Comparison of ENCODE assay signal across 23 mouse cellular contexts in genomic region chr5:74700918-74701317, GRCm38 (mm10). TPM values are rescaled to one million over a fixed set of nuclear protein-coding genes. Genes with fewer than 3 reads are reported as not detected.
DNase-seq lines count a peak whose midpoint lies in the region; ATAC-seq and TF ChIP-seq lines count a peak whose summit lies in the region.
"Had no signal": no experiment of that assay in that cellular context is flagged by ENCODE, and none has a peak within 500 bp of the region (broad histone marks: within the 10 kb centered on the region; RNA-seq: fewer than 3 reads in every experiment).

No protein-coding gene starts in this region.

- peak overlapping the region; percentile 59 for H3K4me3 ChIP-seq in gastrocnemius, adult 2 months
- H3K4me3 ChIP-seq in lung, postnatal 0 days (ENCODE audit: low read depth, low read length): no peak overlapping the region
- H3K4me3 ChIP-seq in intestine, embryonic 16.5 days (ENCODE audit: low read length): no peak overlapping the region
- H3K4me3 ChIP-seq: embryonic facial prominence, embryonic 12.5 days; embryonic facial prominence, embryonic 15.5 days; hindbrain, embryonic 10.5 days; hindbrain, embryonic 13.5 days had no signal

- no peaks in the 10 kb centered on the region for H3K9me3 ChIP-seq in lung, postnatal 0 days (ENCODE audit: low read length)
- no peaks in the 10 kb centered on the region for H3K9me3 ChIP-seq in intestine, embryonic 16.5 days (ENCODE audit: control insufficient read depth, low read length)
- H3K9me3 ChIP-seq: embryonic facial prominence, embryonic 12.5 days; embryonic facial prominence, embryonic 15.5 days; hindbrain, embryonic 10.5 days; hindbrain, embryonic 13.5 days had no signal

- no peak overlapping the region for H3K9ac ChIP-seq in lung, postnatal 0 days (replicated peaks; ENCODE audit: low read depth)
- H3K9ac ChIP-seq in intestine, embryonic 16.5 days (ENCODE audit: low read depth, low read length): no peak overlapping the region
- H3K9ac ChIP-seq: embryonic facial prominence, embryonic 12.5 days; embryonic facial prominence, embryonic 15.5 days; forebrain, postnatal 0 days; hindbrain, embryonic 13.5 days had no signal

- H3K4me1 ChIP-seq in lung, postnatal 0 days (ENCODE audit: insufficient read depth, low read depth, low read length): no peaks in the 10 kb centered on the region
- peaks cover 11% of the 10 kb centered on the region for H3K4me1 ChIP-seq in intestine, embryonic 16.5 days (ENCODE audit: control insufficient read depth, insufficient read depth, low read length)

- no peaks in the 10 kb centered on the region for H3K36me3 ChIP-seq in lung, postnatal 0 days (ENCODE audit: insufficient read depth, low read length)
- H3K36me3 ChIP-seq in intestine, embryonic 16.5 days (ENCODE audit: control insufficient read depth, insufficient read depth, low read length): no peaks in the 10 kb centered on the region
- H3K36me3 ChIP-seq: embryonic facial prominence, embryonic 12.5 days; embryonic facial prominence, embryonic 15.5 days; hindbrain, embryonic 10.5 days; hindbrain, embryonic 13.5 days had no signal

- peak overlapping the region; percentile 81 for H3K27ac ChIP-seq in gastrocnemius, adult 2 months
- H3K27ac ChIP-seq in lung, postnatal 0 days (ENCODE audit: low read length): no peak overlapping the region
- no peak overlapping the region for H3K27ac ChIP-seq in intestine, embryonic 16.5 days (ENCODE audit: low read length)
- H3K27ac ChIP-seq: embryonic facial prominence, embryonic 12.5 days; embryonic facial prominence, embryonic 15.5 days; hindbrain, embryonic 10.5 days; hindbrain, embryonic 13.5 days had no signal

- no peak for ATAC-seq in lung, postnatal 0 days
- ATAC-seq in intestine, embryonic 16.5 days: peak; percentile 66
- ATAC-seq: activated CD4-positive, CD25-positive, alpha-beta regulatory T cell, adult 4 months; forebrain, embryonic 14.5 days; forebrain, postnatal 0 days; hindbrain, embryonic 16.5 days had no signal

- DNase-seq in gastrocnemius, adult 2 months: no peak
- no peak for DNase-seq in gastrocnemius, postnatal 4 days (ENCODE audit: low spot score in 2 of 2)
- DNase-seq in lung, postnatal 0 days (ENCODE audit: low spot score): peak; percentile 17
- DNase-seq in lung, postnatal 10 days: no peak
- DNase-seq in spleen, adult 18-20 months: no peak
- DNase-seq in layer of hippocampus, adult 18-20 months (ENCODE audit: low spot score in 2 of 2): no peak
- DNase-seq: adrenal gland, adult 8-10 months; adrenal gland, postnatal 25 days; cerebellum, adult 2 months; cerebellum, adult 9-11 months; cerebellum, postnatal 25 days; forebrain, postnatal 0 days; gastrocnemius, postnatal 25 days had no signal

- intact Hi-C loops in gastrocnemius, adult 2 months (cut with DNase I): no loop called here

- 38% methylated on average over 2 of the region's 2 CpGs for WGBS in lung, postnatal 0 days
- 62% methylated on average over 2 of the region's 2 CpGs for WGBS in intestine, embryonic 16.5 days

- no peak overlapping the region for H3K4me2 ChIP-seq in lung, postnatal 0 days (replicated peaks; ENCODE audit: low read depth, low read length)
- no peak overlapping the region for H3K4me2 ChIP-seq in intestine, embryonic 16.5 days (ENCODE audit: low read depth, low read length)
- H3K4me2 ChIP-seq: embryonic facial prominence, embryonic 12.5 days; embryonic facial prominence, embryonic 15.5 days; heart, embryonic 11.5 days; hindbrain, embryonic 13.5 days had no signal

- TF ChIP-seq EP300 in lung, postnatal 0 days (IDR thresholded peaks at IDR 0.05): no peak

- H3K27me3 ChIP-seq in lung, postnatal 0 days (replicated peaks; ENCODE audit: insufficient read depth, low read length): no peaks in the 10 kb centered on the region
- no peaks in the 10 kb centered on the region for H3K27me3 ChIP-seq in intestine, embryonic 16.5 days (replicated peaks; ENCODE audit: control insufficient read depth, insufficient read depth, low read length)
- H3K27me3 ChIP-seq: embryonic facial prominence, embryonic 12.5 days; embryonic facial prominence, embryonic 15.5 days had no signal

- TF ChIP-seq CTCF in gastrocnemius, adult 2 months (IDR thresholded peaks at IDR 0.05): no peak
- no peak for TF ChIP-seq CTCF in lung, postnatal 0 days (IDR thresholded peaks at IDR 0.05)

RNA-seq across cellular contexts. Expression of gene Lnx1, which starts 1.8 kb away (rescaled TPM):
- 1 to 10 TPM; 3.4 to 4.9 TPM for total RNA-seq in gastrocnemius, adult 2 months (2021)
- under 1 TPM; 0.57 to 0.83 TPM for total RNA-seq in gastrocnemius, postnatal 4 days (2021)
- 2.9 and 3.2 TPM in 2 replicates for polyA plus RNA-seq in lung, postnatal 0 days (2015; fragmentation: Nextera tagmentation; extraction: Ambion mirVana)
- polyA plus RNA-seq in intestine, embryonic 16.5 days (2015; fragmentation: Nextera tagmentation; extraction: Ambion mirVana): 5.9 and 6.1 TPM in 2 replicates
- 10 to 100 TPM; 13.6 to 14.7 TPM for total RNA-seq in layer of hippocampus, adult 18-20 months (2021)
- total RNA-seq: common myeloid progenitor, adult 5-6 weeks had no signal
